Mouse (Mus musculus) bone marrow macrophage, adult 2 months (primary cell): ENCODE measurements around the gene Lpar1. TPM values are rescaled to one million over a fixed set of nuclear protein-coding genes. Genes with fewer than 3 reads are reported as not detected.

Source experiments
- H3K27ac ChIP-seq: 2 replicates; pipeline ENCODE4 v1.5.1; 2012; ENCODE audit warnings: low read depth, low read length; ENCODE audit not compliant: insufficient read depth
- H3K4me1 ChIP-seq: 2 replicates; pipeline ENCODE4 v1.6.1; 2012; ENCODE audit warnings: low read length; ENCODE audit not compliant: control insufficient read depth, insufficient read depth
- H3K4me3 ChIP-seq: 2 replicates; pipeline ENCODE4 v1.5.1; 2012; ENCODE audit warnings: mild to moderate bottlenecking, low read length, moderate library complexity; ENCODE audit not compliant: insufficient read depth
- CTCF ChIP-seq: IDR thresholded peaks from 2 replicates; pipeline ENCODE4 v1.5.1; 2012; ENCODE audit warnings: low read depth, mild to moderate bottlenecking, low read length, moderate library complexity
- POLR2A ChIP-seq: IDR thresholded peaks from 2 replicates; pipeline ENCODE4 v1.6.1; 2012; ENCODE audit warnings: mild to moderate bottlenecking, low read depth, low read length, borderline replicate concordance
- polyA plus RNA-seq: library from polyadenylated mRNA; stranded (reverse); fragments of >200 nt; gene quantifications from 2 replicates; pipeline ENCODE4 v1.2.4, GENCODE M21; 2012; ENCODE audit not compliant: missing spikeins, insufficient read depth, insufficient read length

The Lpar1 gene
- polyA plus RNA-seq, 1 experiment, result 5.5 TPM

DNA sequence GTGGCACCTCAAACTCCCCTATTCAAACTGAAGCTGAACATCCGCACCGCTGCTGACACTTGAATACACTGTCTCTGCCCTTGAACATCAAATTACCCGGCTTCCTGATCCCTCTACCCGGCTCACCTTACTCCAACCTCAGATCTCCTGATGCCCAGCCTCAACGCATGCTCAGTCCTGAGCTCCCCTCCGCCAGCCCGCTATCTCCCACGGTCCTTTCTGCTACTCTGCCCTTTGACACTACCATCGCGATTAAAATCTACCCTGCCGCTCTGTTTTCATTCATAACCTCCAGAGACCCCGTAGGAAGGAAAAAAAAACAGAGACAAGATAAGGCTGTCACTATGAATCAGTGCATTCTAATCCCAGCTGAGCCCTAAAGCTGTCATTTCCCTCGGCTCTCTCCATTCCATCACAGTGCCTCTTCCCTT is 19.5 kb downstream of the Lpar1 start:
- no peak for TF ChIP-seq CTCF
- no peak for TF ChIP-seq POLR2A
- Histone ChIP-seq H3K4me3 (no peak overlapping the region), H3K27ac (no peak overlapping the region), H3K4me1 (peaks cover 5% of the 10 kb centered on the region)

DNA sequence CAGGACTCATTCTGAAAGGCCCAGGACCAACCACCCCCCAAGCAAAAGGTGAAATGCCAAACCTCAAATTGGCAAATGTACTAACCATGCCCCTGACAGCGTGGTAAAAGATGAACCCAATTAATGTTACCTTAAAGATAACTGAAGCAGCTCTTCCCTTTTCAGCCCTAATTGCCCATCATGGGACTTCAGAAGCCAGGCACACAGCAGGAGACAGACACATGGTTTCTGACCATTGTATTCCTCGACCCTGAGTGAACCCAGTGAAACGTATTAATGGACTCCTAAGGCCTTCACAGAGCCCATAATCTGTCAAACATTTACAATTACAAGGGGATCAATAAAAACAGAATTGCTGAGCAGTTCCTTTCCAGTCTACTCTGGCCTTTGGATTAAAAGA is 20.2 kb downstream of the Lpar1 start:
- H3K4me3 ChIP-seq, result no peak overlapping the region
- H3K4me1 ChIP-seq, result peaks cover 5% of the 10 kb centered on the region
- TF ChIP-seq CTCF (no peak), POLR2A (no peak)
- no peak overlapping the region for H3K27ac ChIP-seq

DNA sequence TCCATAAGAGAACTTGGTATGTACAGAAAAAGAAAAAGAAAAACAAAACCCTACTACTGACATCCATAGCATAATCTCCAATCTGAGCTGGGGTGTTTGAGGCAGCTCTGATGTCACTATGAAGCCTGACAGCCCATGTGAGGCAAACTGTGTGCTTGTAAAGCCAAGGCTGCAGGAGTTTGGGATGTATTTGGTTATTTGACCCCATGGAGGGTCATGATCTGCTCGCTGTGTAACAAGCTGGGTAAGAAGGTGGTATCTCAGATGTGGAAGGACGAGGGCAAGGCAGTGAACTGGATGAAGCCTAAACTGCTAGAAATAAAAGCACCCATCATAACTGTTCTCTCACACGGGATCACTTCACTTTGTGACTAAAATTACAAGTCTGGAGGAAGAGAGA is 21.4 kb downstream of the Lpar1 start:
- peaks cover 5% of the 10 kb centered on the region for H3K4me1 ChIP-seq
- TF ChIP-seq CTCF (no peak), POLR2A (no peak)
- no peak overlapping the region for H3K4me3 ChIP-seq
- no peak overlapping the region for H3K27ac ChIP-seq

DNA sequence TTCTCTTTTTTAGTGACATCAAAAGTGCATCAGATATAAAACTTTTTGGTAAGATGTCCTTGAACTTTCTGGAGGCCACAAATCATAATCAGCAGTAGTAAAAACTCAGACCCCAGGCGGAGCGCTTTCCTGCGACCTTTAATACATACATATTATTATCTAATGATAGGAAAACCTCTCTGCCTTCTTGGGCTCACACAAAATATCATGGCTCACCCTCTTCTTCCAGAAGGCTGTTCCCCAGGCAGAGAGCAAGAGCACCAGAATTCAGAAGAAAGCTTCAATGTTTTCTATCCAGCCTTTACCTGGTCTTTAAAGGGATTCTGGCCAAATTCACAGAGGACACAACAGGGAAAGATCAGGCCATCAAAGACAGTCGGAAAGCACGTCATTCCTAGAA is 23.0 kb downstream of the Lpar1 start:
- TF ChIP-seq POLR2A (no peak), CTCF (no peak)
- Histone ChIP-seq H3K27ac (no peak overlapping the region), H3K4me3 (no peak overlapping the region), H3K4me1 (no peaks in the 10 kb centered on the region; the same call in 1 of the 2 replicates)

DNA sequence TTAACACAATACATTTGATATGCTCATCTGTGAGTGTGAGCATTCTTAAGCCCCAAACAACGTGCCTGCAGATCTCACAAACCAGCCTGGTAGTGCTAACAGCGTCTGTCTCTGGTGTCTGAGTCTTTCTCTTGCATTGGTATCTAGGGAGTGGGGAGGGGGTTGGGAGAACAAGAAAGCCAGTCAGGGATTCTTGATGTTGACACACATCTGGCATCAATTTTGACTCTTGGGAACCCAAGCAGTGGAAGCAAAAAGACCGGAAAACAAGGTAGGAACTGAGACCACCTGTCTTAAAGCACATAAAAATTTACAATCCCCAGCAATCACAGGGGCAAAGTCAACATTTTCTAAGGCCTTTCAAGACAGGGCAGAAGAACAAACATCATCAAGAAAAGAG is 23.4 kb downstream of the Lpar1 start:
- H3K27ac ChIP-seq, result no peak overlapping the region
- H3K4me1 ChIP-seq, result no peaks in the 10 kb centered on the region; the same call in 1 of the 2 replicates
- TF ChIP-seq CTCF, result no peak
- no peak for TF ChIP-seq POLR2A
- H3K4me3 ChIP-seq, result no peak overlapping the region

DNA sequence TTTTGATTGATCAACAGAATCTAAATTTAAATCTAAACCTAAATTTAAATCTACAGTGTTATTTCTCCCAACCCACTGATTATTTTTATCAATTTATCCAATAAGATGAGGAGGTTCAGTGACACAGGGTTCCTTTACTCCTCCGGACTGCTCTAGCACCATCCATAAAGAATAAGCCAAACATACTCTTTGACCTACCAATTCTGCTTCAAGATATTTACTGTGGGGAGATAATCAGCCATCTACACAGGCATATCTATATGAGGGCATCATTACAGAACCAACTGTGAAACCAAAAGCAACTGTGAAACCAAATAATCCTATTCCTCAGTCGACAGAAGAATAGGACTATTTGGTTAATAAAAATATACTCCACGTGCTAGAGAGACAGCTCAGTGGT is 25.8 kb downstream of the Lpar1 start:
- Histone ChIP-seq H3K27ac (no peak overlapping the region), H3K4me3 (no peak overlapping the region), H3K4me1 (no peaks in the 10 kb centered on the region)
- TF ChIP-seq POLR2A (no peak), CTCF (no peak)

DNA sequence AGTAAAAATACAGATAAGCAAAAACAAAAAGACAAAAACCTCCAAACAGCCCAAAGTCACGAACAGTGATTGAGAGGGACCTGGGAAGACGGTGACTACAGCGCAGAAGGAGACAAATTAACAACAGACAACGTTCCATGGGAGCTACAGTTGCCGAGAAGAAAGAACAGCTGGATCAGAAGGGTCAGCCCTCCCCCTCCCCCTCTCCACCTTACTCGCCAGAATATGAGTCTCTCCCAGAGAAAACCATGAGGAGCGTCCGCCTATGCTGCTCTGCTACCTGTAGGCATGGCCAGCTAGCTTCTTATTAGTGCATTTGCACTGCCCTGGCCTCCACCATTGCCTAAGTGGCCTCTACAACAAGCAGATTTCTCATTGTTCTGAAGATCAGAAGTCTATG is 32.6 kb downstream of the Lpar1 start:
- no peak for TF ChIP-seq POLR2A
- no peak for TF ChIP-seq CTCF
- H3K4me3 ChIP-seq, result no peak overlapping the region
- no peaks in the 10 kb centered on the region for H3K4me1 ChIP-seq
- H3K27ac ChIP-seq, result no peak overlapping the region

DNA sequence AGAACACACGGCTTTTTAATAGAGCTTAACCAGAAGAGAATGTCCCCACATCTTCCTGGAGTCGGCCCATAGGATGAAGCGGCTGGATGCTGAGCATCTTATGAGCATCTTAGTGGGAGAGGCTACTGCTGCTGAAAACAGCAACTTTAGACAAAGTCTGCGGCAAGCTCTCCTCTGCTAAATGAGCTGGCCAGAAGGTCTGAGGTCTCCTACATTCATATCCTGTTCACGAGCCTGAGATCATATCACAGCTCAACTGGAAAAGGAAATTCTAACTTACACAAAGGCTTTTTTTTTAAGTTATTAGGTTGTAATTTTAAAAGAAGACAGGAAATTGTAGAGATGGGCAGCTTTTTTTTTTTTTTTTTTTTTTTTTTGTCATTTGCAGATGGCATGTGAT is 33.2 kb downstream of the Lpar1 start:
- no peak for TF ChIP-seq CTCF
- Histone ChIP-seq H3K4me1 (no peaks in the 10 kb centered on the region), H3K4me3 (no peak overlapping the region), H3K27ac (no peak overlapping the region)

DNA sequence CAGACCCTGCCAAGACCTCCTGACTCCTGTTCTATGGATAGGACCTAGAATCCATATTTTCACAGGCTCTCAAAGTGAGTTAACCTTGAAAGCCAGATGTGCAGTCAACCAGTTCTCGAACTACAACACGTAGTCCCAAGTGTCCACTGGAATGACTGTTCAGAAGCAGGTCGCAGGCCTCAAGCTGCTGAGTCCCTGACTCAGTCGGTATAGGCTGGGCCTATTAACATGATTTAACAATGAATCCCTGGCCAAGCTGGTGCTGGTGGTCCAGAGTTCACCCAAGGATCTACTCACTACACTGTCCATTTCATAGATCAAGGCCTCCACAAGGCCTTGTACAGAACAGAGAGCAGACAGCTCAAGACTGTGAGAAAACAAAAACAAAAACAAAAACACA is 33.8 kb downstream of the Lpar1 start:
- Histone ChIP-seq H3K4me1 (no peaks in the 10 kb centered on the region), H3K27ac (no peak overlapping the region), H3K4me3 (no peak overlapping the region)
- TF ChIP-seq POLR2A (no peak), CTCF (no peak)

DNA sequence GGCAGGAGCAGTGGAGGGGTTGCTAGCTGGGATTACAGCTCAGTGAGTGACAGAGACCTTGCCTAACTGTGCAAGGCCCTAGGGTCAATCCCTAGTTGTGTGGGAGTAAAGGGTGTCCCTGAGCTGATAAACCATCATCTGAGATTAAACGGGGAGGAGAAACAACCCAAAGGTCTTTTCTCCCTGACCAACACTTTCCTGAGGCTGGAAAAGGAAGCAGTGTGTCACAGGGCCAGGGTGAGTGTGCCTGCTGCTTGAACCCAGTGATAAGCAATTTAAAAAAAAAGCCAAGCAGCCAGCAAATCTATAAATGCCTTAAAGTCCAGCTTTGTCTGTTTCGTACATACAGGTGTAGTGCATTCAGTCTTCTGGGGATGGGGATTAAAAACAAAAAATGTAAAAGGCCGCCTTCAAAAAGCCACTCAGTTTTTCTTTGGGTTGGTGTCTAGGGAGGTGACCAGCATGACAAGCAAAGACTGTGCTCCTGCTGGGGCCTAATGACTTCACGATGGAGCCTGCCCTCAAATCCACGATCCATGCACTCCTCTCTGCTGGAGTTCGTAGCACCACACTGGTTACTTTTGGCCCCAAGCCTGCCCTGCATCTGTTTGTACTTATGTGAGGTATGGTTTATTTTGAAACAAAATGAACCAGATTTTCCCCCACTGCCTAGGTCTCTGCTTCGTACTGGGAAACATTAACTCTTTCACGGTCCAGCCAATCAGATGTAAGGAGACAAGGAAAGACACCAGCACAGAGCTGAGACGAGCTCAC is 35.3 kb downstream of the Lpar1 start:
- TF ChIP-seq POLR2A (no peak), CTCF (no peak)
- no peak overlapping the region for H3K4me3 ChIP-seq
- H3K27ac ChIP-seq, result no peak overlapping the region
- H3K4me1 ChIP-seq, result no peaks in the 10 kb centered on the region

DNA sequence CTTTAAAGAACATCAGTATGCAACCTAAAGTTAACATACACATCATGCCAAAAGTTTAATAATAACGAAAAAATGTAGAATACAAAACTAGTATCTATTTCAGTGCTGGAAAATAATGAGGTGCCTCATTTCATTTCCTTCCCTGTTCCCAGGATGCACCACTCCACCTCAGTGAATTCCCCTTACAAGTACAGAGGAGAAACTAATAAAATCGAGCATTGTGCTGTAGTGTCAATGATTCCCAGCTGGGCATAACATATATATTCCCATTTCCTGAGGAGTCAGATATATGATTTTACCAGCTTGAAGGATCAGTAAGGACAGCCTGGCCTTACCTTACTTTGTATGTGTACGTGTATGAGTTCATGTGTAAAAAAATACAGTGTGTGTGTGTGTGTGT is 36.9 kb downstream of the Lpar1 start:
- no peak overlapping the region for H3K4me3 ChIP-seq
- H3K27ac ChIP-seq, result no peak overlapping the region
- no peak for TF ChIP-seq POLR2A
- TF ChIP-seq CTCF, result no peak
- no peaks in the 10 kb centered on the region for H3K4me1 ChIP-seq
